Mouse (Mus musculus): ENCODE measurements at regions not wholly inside any gene's neighbourhood (a gene's known extent, or its start where the extent isn't known, plus 50 kb on each side); places are given as distances from the start of the nearest gene placed in this dataset.
"Not testable (repeated sequence)": the region's sequence is repeated elsewhere in the genome, so short reads cannot be mapped to it uniquely, and the experiment has no call there.

GRCm38 (mm10) chr4:23567827-23568226 is 928.4 kb upstream of the Mms22l start:
- DNase-seq: peak; percentile 6 to 9

GRCm38 (mm10) chr4:23573013-23573412 is 923.2 kb upstream of the Mms22l start:
- DNase-seq: no peak

- DNase-seq: no peak
These were observed 908.8 kb upstream of the Mms22l start for GRCm38 (mm10) chr4:23587412-23587811.

GRCm38 (mm10) chr4:23590883-23591282 is 905.4 kb upstream of the Mms22l start:
- no peak for DNase-seq

- no peak for DNase-seq
These were observed 904.7 kb upstream of the Mms22l start for GRCm38 (mm10) chr4:23591593-23591992.

- DNase-seq: no peak
These were observed 896.2 kb upstream of the Mms22l start for GRCm38 (mm10) chr4:23600070-23600469.

GRCm38 (mm10) chr4:23601426-23602293 is 894.6 kb upstream of the Mms22l start:
- peak; percentile 8 to 13 for DNase-seq

- no peak for DNase-seq
These were observed 893.8 kb upstream of the Mms22l start for GRCm38 (mm10) chr4:23602294-23602932.

GRCm38 (mm10) chr4:23607348-23607747 is 888.9 kb upstream of the Mms22l start:
- DNase-seq: peak in 1 of 2 experiments; percentile 5

GRCm38 (mm10) chr4:23621208-23621607 is 875.0 kb upstream of the Mms22l start:
- no peak for DNase-seq

- DNase-seq: no peak
These were observed 874.0 kb upstream of the Mms22l start for GRCm38 (mm10) chr4:23622231-23622630.

- peak; percentile 3 to 4 for DNase-seq
These were observed 859.9 kb upstream of the Mms22l start for GRCm38 (mm10) chr4:23636231-23636928.

GRCm38 (mm10) chr4:23636929-23637235 is 859.4 kb upstream of the Mms22l start:
- no peak for DNase-seq

GRCm38 (mm10) chr4:23656671-23657070 is 839.6 kb upstream of the Mms22l start:
- not testable (repeated sequence) for DNase-seq

- DNase-seq: peak; percentile 88 to 92
These were observed 827.4 kb upstream of the Mms22l start for GRCm38 (mm10) chr4:23668896-23669295.

GRCm38 (mm10) chr4:23703626-23704025 is 792.6 kb upstream of the Mms22l start:
- no peak for DNase-seq

- DNase-seq: no peak
These were observed 785.5 kb upstream of the Mms22l start for GRCm38 (mm10) chr4:23710716-23711115.

GRCm38 (mm10) chr4:23713781-23714415 is 782.4 kb upstream of the Mms22l start:
- no peak for DNase-seq

- no peak for DNase-seq
These were observed 768.4 kb upstream of the Mms22l start for GRCm38 (mm10) chr4:23727846-23728245.

- DNase-seq: no peak
These were observed 763.8 kb upstream of the Mms22l start for GRCm38 (mm10) chr4:23732471-23732870.

- no peak for DNase-seq
These were observed 752.2 kb upstream of the Mms22l start for GRCm38 (mm10) chr4:23744079-23744478.

- DNase-seq: no peak
These were observed 738.2 kb upstream of the Mms22l start for GRCm38 (mm10) chr4:23758005-23758404.
